Mouse (Mus musculus) heart, adult 11 months (tissue): ENCODE measurements around the gene Tmem178b.

Experiments used
- DNase-seq: peaks from one replicate; pipeline ENCODE4 v3.0.0; 2022

Tmem178b gene

DNA sequence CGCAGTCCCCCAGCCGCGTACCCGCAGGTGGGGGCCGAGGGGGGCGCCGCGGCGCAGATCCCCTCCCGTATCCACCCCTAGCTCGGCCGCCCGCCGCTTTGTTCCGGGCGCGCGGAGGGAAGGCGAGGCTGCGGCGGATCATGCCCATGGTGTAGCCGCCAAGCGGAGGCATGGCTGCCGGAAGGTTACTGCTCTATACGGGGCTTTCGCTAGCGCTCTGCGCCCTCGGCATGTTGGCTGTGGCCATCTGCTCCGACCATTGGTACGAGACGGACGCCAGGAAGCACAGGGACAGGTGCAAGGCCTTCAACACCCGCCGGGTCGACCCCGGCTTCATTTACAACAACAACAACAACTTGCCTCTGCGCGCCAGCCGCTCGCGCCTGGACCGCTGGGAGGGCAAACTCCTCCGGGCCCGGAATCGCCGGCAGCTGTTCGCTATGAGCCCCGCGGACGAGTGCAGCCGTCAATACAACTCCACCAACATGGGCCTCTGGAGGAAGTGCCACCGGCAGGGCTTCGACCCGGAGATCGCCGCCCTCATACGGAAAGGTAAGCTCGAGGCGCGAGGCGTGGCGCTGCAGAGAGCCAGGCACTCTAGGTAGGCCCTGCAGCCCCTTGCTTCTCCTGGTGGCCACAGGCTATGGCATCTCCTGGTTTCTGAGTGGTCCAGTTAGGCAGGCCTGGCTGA, at the start of gene Tmem178b:
Gene Tmem178b, plus strand, starts transcription at position 371 of the 691 bp plus-strand sequence.
- no peak for DNase-seq

DNA sequence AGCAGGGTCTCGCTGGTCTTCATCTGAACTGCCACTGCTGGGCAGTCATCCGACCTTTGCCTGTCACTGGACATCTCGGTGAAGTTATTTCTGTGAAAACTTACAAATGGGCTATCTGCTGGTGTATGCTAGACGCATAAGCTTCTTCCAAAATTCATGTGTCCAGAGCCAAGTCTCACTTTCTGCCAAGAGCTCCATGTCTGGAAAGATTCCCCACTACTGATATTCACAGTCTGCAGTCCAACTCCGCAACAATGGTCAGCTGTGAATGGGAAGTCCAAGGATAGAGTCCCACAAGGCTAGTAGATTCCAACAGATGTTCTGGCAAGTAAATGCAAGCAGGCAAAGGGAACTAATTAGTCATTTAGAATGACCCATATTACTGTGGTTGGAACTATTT, 44.3 kb upstream of the Tmem178b start:
- peak; percentile 87 for DNase-seq

DNA sequence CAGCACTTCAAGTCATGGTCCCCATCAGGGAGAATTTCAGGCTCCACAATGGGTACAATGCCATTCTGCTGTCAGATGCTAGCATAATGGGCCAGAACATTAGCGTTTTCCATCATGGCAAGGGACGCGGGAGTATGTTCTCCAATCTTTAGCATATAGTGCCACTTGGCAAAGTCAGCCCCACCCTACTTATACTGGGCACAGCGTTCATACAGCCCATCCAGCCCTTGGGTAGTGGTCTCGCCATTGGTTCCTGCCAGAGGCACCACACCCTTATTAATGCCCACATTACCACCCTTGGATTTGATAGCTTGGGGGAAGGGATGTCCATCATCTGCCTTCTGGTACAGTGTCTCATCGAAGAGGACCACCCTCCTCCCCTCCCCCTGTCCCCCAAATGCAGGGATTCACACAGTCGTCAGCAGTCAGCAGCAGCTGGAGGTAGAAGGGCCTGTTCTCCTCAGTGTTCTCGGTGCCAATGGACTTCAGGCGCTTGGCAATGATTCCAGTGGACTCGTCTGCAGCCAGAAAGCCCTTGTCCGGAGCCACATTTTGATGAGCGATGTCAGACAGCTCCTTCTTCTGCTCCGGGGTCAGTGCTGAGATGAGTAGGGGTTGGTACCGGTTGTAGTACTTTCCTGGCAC, 29.3 kb upstream of the Tmem178b start:
- no peak for DNase-seq

DNA sequence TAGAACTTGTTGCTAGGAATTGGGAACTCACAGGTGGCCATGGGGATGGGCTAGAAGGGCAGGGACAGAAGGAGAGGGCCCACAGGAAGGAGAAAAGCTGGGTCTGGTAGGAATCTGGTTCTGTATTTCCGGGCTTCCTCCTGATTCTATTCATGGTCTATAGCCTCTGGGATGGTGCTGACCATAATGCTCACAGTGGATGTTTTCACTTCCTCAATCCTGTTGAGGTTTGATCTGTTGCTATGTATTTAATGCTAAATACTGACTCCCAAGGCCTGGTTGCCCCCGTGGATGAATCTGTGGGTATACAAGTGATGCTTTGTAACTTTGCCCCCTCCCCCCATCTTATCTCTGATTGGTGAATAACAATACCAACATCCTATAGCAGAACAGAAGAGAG, 25.5 kb upstream of the Tmem178b start:
- peak; percentile 74 for DNase-seq

DNA sequence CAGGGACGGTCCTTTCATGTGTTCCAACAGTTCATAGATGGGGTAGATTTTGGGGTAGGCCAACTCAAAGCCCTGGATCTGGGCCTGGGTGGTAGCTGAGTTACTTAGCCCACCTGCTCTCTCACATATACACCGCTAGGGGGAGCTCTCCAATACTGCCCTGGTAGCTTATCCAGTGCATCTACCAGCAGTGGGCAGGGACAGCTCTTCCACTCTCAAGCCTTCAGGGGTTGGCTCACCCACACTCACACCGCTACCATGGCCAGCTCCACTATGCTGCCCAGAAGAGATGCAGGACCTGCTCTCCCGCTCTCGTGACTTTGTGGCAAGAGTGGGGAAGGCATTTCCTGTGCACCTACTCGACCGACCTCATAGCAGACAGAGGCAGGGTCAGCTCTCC, 24.3 kb upstream of the Tmem178b start:
- peak; percentile 69 for DNase-seq

DNA sequence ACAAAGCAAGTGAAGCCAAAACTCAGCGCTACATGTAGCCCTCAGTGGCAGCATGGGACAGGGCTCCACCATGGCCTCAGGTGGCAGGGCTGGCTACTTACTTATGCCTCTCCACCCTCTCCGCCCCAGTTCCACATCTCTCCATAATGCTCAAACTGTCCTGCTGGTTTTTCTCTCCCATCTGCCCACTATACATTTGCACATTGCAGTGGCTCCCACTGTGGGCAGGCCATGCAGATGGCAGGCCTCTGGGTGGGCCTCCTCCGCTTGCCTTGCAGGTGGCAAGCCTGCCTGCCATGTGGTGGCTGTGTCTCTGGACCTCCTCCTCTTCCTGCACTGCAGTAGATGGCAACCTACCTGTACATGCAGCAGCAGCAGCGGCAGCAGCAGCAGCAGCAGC, 23.4 kb upstream of the Tmem178b start:
- peak; percentile 35 for DNase-seq

DNA sequence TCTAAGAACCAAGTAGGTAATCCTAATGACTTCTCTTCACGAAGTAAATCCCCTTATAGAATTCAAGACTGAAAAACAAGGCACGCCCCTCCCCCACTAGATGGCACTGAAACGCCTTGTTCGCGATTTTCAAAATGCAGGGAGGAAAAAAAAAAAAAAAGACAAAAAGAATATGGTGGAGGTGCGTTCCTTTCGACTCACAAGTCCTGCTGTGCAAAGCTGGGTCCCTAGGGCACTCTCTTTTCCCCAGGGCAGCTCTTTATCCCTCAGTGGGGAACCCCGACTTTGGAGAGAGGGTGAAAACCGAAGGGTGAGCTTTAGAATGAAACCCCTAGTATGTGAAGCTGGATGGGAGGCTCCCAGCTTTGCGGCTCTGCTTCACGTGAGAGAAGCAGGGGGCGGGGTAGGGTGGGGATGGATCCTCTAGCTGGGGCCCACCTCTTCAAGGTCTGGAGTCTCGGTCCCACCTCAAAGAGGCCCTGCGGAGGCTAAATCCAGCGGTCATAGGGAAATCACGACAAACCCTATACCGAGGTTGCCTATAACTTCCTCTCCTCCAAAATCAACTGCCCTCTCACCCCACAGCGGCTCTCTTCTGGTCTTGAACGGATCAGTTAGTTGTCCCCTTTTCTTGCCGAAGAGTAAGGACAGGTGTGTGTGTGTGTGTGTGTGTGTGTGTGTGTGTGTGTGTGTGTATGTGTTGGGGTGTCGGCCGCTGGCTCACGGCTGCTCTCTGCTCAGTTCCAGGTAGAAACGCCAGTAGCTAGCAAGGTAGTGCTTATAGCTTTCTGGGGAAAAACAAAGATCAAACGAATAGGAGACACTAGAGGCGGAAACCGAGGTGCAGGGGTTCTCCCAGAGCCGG, 2.6 kb upstream of the Tmem178b start:
- peak; percentile 78 for DNase-seq

DNA sequence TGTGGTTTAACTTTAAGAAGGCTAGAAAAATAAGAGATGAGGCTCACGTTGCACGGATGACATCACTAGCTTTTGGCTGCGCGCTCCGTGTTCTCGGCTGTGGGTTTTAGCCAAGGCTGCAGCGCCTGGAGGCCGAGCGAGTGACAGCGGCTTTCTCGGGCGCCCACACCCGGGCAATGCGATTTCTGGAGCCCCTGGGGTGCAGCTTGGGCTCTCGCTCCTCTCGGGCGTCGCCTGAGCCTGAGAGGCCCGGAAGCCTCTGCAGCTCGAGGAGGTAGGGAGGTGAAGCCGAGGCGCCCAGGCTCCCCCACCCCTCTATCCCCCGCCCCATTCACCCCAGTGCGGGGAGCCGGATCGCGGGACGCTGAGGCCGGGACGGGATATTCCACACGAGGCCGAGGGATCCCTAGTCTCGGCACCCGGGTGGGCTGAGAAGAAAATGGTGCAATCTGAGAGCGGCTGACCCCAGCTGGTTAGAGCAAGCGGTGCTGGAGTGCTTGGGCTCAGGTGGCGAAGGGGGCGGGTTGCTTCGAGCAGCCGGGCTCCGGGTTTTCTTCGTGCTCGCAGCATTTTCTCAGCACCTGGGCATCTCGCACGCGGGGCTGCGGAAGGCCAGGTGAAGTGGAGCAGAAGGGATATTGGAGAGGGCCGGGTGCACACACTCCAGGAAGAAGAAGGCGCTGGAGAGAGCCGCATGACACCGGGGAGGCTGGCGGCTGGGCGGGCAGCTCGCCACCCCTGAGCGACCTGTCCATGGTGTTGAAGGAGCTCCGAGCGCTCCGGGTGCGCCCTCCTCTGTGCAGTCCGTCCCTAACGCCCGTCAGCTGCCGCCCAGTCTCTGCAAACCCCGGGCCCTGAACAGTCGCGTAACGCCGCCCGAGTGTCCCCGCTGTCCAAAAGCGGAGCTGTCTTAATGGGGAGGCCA, 1.4 kb upstream of the Tmem178b start:
- peak; percentile 95 for DNase-seq

DNA sequence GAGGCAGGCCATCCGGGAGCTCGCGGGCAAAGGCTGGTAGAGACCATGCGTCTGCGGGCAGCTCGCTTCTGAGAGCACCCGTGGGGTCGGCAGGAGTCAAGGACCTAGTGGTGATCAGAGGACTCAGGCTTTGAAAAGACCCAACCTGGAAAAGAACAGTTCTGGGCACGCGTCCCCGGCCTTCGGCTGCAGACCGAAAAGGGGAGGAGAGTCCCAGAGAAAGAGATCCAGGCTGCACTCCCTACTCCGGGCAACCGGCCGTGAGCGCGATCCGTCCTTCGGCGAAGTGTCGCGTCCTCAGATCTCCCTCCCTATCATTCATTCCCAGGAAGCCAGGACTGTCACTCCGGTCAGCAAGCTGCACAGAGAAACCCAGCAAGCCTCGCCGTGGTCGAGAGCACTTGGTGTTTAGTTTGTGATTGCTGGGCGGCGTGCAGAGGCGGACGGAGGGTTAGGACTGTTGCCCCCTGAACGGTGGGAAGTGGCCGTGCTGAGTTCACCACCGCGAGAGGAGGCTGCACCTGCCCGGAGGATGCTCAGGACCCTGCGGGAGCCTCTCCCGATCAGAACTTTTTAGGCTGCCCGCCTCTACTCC, 668 bp upstream of the Tmem178b start:
- DNase-seq: no peak

DNA sequence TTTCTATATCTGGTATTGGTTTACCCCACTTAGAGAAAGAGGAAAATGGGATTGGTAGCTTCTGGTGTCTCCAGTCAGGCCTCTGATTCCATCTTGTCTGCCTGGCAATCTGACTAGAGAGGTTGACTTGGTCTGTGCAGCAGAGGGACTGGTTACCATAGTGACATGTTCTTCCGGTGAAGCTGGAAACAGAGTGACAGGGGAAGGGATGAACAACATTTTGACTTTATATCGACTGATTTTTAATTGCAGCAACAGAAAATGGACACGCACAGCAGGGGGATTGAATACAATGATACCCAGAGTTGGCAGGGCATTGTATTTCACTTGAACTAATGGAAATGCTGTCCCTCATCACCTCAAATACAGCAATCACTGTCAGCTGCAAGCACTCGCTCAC, 2.1 kb downstream of the Tmem178b start:
- DNase-seq: no peak

DNA sequence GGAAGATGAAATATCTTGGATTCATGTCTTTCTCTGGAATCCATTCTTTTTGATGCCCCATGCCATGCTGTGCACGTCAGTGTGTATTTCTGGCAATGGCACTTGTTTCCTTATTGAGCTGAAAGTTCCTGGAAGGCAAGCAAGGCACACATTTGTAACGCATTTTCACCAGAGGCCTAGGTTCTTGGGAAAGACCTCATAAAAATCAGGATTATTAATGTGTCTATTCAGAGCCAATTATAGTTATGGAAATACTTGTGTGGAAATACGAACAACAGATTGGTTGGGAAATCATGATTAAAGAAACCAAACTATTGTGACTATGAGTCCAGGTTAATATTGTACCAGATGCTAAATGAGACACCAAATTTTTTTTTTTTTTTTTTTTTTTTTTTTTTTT, 3.4 kb downstream of the Tmem178b start:
- no peak for DNase-seq

DNA sequence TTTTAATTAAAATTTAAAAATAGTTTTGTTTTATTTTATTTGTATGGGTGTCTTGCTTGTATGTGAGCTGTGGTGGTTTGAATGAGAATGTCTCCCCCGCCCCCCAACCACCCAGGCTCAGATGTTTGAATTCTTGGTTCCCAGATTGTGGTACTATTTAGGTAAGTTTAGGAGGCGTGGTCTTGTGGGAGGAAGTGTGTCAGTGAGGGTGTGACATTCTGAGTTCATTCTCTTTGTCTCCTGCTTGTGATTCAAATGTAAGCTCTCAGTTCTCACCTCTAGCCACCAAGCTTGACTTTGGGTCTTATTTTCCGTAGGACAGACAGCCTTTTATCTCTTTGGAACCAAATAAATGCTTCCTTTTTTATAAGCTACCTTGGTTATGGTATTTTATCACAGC, 17.7 kb downstream of the Tmem178b start:
- no peak for DNase-seq

DNA sequence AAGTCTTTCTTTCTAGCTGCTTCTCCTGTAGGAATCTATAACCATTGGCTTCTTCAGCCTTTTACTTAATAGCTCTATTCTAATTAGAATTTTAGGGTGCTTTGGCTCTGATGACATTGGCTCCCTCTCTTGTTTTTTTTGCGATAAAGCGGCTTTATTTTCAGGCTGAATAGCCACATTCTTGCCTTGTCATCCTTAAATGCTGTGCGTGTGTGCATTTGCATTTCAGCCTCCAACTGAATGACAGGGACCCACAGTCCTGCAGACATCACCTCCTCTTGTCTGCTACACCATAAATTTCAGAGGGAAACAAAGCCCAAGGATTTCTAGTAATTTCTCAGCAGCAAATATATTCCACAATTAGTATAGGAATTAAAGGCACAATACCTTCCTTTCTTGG, 23.4 kb downstream of the Tmem178b start:
- DNase-seq: no peak

DNA sequence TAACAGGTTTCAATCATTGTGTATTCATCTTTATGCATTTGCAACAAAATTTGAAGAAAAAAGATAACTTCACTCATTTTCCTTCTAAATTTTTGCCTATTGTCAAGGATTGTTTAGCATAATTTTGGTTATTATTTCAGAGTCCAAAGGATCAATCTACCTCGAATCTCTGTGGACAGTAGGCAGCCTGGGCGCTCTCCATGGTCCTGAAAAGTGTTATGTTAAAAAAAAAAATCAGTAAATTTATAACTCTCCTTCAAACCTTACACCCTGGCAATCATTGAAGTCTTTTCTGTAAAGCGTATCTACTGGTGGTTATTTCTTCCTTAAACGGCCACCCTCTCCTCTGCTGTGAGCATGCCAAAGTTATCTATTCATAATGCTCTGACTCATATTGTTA, 26.2 kb downstream of the Tmem178b start:
- DNase-seq: no peak

DNA sequence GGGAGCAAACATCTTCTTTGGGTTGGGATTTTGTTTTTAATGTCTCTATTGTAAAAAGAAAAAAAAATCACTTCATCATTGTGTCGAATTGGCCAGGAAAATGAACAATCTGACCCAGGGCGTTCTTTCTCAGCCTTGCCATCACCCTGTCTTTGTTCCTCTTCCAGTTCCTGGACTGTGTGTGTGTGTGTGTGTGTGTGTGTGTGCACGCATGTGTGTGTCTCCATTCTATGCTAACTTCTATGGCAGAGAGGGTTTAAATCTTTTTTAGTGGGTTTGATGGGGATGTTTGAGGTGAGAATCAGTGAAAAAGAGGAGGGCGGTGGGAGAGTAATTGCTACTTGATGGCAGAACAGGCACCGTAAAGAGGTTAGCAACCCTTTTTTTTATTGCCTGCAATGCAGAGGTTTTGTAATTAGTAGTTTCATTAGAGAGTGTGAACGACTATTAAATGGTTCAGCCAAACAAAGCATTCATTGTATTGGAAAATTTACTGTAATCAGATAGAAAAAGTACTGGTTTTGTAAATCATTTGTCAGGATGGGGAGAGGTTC, 30.2 kb downstream of the Tmem178b start:
- no peak for DNase-seq

DNA sequence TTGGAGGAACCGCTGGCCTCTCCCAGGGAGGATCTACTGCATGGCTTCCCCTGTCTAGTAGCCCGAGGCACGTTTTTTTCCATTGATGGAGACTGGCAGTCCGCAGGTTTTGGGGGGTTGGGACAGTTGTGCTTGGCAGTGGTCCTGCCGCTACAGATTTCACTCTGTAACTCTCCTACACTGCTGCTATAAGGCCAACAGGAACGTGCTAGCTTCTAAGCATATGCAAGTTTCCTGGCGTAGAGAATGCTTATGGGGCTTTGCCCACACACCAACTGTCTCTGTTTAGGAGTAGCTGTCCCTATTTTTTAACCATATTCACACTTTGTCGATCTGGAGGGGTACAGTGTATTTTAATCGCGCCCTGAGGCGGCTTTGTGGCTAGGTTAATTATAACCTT, 30.8 kb downstream of the Tmem178b start:
- DNase-seq: no peak

DNA sequence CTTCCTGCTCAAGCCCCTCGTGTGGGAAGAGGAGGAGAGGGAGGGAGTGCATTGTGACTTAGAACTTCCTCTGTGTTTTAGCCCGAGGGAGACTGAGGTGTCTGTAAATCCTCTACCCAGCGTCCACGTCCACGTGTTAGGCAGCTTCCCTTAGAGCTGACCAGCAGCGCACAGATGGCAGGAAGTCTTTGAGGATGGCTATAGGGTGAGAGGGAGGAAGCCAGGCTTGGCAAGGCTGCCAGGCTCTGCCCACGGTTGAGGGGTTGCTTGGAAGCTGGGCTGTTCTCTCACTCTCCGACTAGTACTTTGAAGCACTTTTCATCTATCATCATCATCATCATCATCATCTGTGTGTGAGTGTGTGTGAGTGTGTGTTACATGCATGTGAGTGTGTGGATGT, 41.9 kb downstream of the Tmem178b start:
- DNase-seq: no peak

DNA sequence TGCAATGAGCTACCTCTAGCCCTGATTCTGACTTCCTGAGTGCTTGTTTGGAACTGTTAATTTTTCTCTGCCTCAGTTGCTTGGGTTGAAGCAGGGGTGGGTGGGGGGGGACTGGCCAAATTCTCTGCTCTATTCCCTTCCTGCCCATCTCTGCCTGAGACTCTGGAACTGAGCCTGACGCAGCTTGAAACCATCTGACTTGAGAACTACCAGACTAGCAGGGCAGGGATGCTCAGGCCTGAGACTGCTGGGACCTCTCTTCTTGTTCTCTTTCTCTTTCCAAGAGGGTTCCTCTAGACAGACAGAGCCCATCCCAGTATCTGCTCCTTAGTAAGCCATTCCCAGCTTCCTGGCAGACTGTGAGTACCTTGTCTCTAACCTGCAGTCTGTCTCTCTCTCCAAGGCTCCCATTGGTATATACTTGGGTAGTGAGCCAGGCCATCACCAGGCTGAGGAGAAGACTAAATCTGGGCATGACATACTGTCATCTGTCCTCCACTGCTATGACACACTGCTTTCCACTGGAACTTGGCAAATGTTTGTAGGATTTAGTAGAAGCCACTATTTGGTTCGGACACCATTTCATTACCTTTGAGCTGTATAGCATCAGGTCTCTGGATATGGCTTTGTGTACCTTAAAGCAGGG, 42.7 kb downstream of the Tmem178b start:
- no peak for DNase-seq

DNA sequence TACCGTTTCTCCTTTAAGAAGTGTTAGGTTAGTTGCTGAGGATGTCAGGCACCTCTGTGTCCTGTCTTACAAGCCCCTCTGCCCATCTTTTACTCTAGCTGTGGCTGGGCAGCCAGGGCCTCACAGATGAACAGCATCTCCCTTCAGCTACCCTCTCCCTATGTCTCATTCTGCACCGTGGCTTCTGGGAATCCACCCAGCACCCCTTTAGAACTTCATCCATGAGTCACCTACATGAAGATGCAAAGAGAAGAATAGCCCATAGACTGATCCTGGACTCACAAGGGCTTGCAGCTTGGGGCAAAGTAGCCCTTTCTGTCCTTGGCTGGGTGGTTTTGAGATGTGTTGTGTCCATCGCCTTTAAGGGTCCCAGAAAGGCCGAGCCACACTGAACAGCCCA, 43.4 kb downstream of the Tmem178b start:
- no peak for DNase-seq

DNA sequence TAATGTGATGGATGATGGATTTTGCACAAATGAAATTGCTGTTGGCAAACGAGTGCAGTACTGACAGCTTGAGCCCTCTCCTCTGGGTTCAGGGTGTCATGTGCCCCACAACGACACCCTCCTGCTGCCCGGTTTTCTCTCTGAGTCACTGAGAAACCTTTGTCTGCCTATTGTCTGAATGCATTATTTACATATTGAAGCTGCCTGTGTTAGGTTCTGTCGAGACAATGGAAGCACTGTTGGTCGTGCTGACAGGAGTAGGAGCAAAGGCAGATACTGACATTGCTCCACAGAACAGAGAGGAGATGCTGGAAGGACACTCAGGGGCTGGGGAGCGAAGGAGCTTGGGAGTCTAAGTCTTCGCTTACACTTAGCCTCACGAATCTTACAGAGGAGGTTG, 44.2 kb downstream of the Tmem178b start:
- peak; percentile 41 for DNase-seq

DNA sequence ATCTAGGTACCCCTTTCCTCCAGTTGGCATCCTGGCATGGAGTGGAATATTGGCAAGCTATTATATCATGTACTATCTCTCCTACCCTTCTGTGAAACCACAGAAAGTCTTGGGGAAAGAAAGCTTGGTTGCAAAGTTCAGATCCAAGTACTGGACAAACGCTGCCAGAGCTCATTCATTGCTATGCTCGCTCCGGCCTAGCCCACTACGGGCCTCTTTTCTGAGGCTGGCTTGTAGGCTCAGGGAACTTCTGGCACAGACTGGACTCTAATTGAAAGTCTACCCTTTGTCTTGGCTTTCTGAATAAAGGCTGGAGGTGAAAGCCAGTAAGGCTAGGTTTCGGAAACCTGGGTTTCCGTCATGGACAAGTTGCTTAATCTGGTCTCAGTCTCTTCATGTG, 44.7 kb downstream of the Tmem178b start:
- DNase-seq: peak; percentile 74
